15 mouse cellular contexts compared by ENCODE assay signal in the genomic region with DNA sequence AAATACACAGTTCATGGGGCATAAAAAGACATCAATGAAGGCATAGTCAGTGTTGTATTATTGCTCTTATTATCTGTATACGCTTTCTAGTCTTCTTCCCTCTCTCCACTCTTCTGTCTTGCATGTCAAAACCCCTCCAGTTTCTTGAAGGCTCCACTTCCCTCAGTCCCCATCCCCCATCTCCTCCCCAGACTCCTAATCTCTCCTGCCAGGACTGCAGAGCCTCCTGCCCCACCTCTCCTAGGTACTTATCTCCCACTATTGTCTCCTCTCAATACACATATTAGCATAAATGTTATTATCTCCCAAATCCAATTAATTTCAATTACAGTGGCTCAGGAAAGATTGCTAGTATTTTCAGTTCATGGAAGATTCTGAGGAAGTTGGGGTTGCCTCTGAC.
"Had no signal": no experiment of that assay in that cellular context is flagged by ENCODE, and none has a peak within 500 bp of the region (broad histone marks: within the 10 kb centered on the region; RNA-seq: fewer than 3 reads in every experiment).

No protein-coding gene starts in this region.

- H3K4me1 ChIP-seq: limb, embryonic 12.5 days; limb, embryonic 15.5 days; liver, embryonic 15.5 days; stomach, embryonic 15.5 days had no signal

- H3K4me2 ChIP-seq: limb, embryonic 12.5 days; limb, embryonic 15.5 days; liver, embryonic 15.5 days; midbrain, embryonic 11.5 days; stomach, embryonic 15.5 days had no signal

- H3K27me3 ChIP-seq: limb, embryonic 12.5 days; limb, embryonic 15.5 days; liver, embryonic 15.5 days; stomach, embryonic 15.5 days had no signal

- H3K27ac ChIP-seq: limb, embryonic 12.5 days; limb, embryonic 15.5 days; liver, embryonic 15.5 days; stomach, embryonic 15.5 days had no signal

- DNase-seq: kidney, adult 9 months; kidney, postnatal 14 days; kidney, postnatal 4 days; lung, adult 2 months; lung, postnatal 14 days; lung, postnatal 4 days; midbrain, embryonic 14.5 days; right cerebral cortex, postnatal 25 days; spleen, adult 18-20 months; thymus, postnatal 36 days had no signal

- H3K9ac ChIP-seq: limb, embryonic 12.5 days; limb, embryonic 15.5 days; liver, embryonic 15.5 days; stomach, embryonic 15.5 days had no signal

- H3K4me3 ChIP-seq: limb, embryonic 12.5 days; limb, embryonic 15.5 days; liver, embryonic 15.5 days; stomach, embryonic 15.5 days had no signal

- H3K9me3 ChIP-seq: limb, embryonic 12.5 days; limb, embryonic 15.5 days; liver, embryonic 15.5 days; stomach, embryonic 15.5 days had no signal

- H3K36me3 ChIP-seq: limb, embryonic 12.5 days; limb, embryonic 15.5 days; liver, embryonic 15.5 days; stomach, embryonic 15.5 days had no signal
